Mouse (Mus musculus) bone marrow, adult 2 months (tissue): ENCODE results near the gene Smyd2. TPM values are rescaled to one million over a fixed set of nuclear protein-coding genes. Genes with fewer than 3 reads are reported as not detected.

ENCODE experiments used
- H3K27ac ChIP-seq: fragments of 200-500 bp; 2 replicates; pipeline ENCODE4 v1.5.1; 2012; ENCODE audit warnings: low read depth, mild to moderate bottlenecking, control low read depth, inconsistent platforms, low read length; ENCODE audit not compliant: control insufficient read depth, poor library complexity, insufficient read depth
- H3K4me1 ChIP-seq: fragments of 200-500 bp; 2 replicates; pipeline ENCODE4 v1.6.1; 2011; ENCODE audit warnings: low read length; ENCODE audit not compliant: control insufficient read depth, insufficient read depth
- H3K4me3 ChIP-seq: fragments of 200-500 bp; replicated peaks from 2 replicates; pipeline ENCODE3; 2011; ENCODE audit warnings: mild to moderate bottlenecking, low read depth, low read length, control low read depth; ENCODE audit not compliant: control insufficient read depth
- CTCF ChIP-seq: fragments of 200-500 bp; IDR thresholded peaks from 2 replicates; pipeline ENCODE4 v1.5.1; 2011; ENCODE audit warnings: low read length, control low read depth; ENCODE audit not compliant: control insufficient read depth, insufficient read depth
- POLR2A ChIP-seq: fragments of 200-500 bp; IDR thresholded peaks from 2 replicates; pipeline ENCODE4 v1.6.1; 2011; ENCODE audit warnings: low read depth, mild to moderate bottlenecking, control low read depth, low read length, borderline replicate concordance; ENCODE audit not compliant: control insufficient read depth
- WGBS: fragments of 180-500 bp; shearing (Covaris S2); methylation state at CpG from one replicate; pipeline ENCODE4 v1.1.7; 2018; 5-methylcytosine and 5-hydroxymethylcytosine counted together
- polyA plus RNA-seq: library from polyadenylated mRNA; stranded (reverse); fragments of >200 nt; gene quantifications from 2 replicates; pipeline ENCODE4 v1.2.4, GENCODE M21; 2011; ENCODE audit warnings: low replicate concordance; ENCODE audit not compliant: missing spikeins, insufficient read depth, insufficient read length

The Smyd2 gene
- polyA plus RNA-seq, 1 experiment = 30.0 TPM

DNA sequence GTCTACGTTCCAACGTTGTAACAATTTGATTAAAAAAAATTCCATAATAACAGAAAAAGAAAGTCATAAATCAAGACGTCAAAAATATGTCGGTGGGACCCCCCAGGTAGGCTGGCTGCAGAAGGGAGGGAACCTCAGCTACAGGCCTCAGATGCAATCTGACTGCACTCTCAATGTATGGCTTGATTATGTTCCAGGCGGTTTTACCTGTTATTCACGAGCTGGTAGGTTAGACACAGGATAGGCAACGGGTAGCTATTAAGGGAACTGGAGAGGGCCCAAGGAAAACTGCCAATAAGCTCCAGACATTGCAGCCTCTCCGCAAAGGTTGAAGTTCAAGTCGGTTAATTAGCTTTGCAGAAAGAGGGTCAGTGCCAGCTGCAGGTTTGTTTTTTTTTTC lies 558 bp upstream of the Smyd2 start:
- no peak overlapping the region for H3K4me3 ChIP-seq
- H3K4me1 ChIP-seq = no peaks in the 10 kb centered on the region
- TF ChIP-seq POLR2A (no peak), CTCF (no peak)
- no peak overlapping the region for H3K27ac ChIP-seq
- 31% methylated on average over 9 of the region's 9 CpGs for WGBS

GRCm38 (mm10) chr1:189921568-189921817 lies 670 bp downstream of the Smyd2 start:
- peak overlapping the region; percentile 67 for H3K4me3 ChIP-seq
- no peaks in the 10 kb centered on the region for H3K4me1 ChIP-seq
- no peak overlapping the region for H3K27ac ChIP-seq
- WGBS = 7% methylated on average over 4 of the region's 4 CpGs
- TF ChIP-seq POLR2A (no peak), CTCF (no peak)

GRCm38 (mm10) chr1:189920701-189921567 lies 1.2 kb downstream of the Smyd2 start:
- TF ChIP-seq POLR2A (no peak), CTCF (no peak)
- WGBS = 71% methylated on average over 28 of the region's 28 CpGs
- H3K4me3 ChIP-seq = no peak overlapping the region

DNA sequence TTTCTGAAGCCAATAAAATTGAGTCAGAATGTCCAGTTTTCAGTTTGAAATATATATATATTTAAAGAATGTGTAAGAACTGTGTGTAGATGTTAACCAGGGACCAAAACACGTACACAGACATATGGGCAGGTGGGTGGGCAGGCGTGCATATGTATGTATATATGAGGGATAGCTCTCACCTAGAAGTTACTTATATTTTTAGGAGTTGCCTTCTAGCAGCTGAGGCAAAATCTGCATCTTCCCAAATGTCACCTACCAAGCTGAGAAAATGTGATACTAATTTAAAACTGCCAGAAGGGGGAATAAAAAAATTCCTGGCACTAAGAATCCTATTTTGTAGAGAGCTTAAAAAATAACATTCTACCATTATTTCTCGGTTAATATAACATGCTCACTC lies 2.4 kb downstream of the Smyd2 start:
- H3K4me1 ChIP-seq = no peaks in the 10 kb centered on the region
- H3K4me3 ChIP-seq = no peak overlapping the region
- H3K27ac ChIP-seq = no peak overlapping the region
- WGBS = 74% methylated on average over 3 of the region's 3 CpGs
- TF ChIP-seq POLR2A (no peak), CTCF (no peak)

More at GRCm38 (mm10) chr1:189920701-189921567, 1.2 kb downstream of the Smyd2 start:
- Histone ChIP-seq H3K27ac (no peak overlapping the region), H3K4me1 (no peaks in the 10 kb centered on the region)

DNA sequence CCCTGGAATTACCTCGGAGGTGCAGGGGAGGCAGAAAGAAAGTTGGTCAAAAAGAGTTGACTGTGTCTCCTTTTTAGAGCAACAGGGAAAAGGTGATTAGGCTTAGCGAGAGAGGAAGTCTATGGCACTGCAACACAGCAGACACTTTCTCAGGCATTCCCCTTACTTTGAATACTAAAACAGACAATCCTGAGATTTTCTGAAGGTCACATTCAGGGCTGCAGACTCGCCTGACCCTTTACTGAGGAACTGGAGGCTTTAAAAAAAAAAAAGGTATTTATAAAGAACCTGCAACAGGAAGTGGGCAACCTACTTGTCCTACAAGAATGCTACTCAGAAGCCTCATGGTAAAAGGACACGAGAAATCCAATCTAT lies 5.0 kb downstream of the Smyd2 start:
- WGBS = 39% methylated on average over 4 of the region's 4 CpGs
- TF ChIP-seq POLR2A (no peak), CTCF (no peak)

GRCm38 (mm10) chr1:189916422-189917125 lies 5.6 kb downstream of the Smyd2 start:
- H3K27ac ChIP-seq = no peak overlapping the region
- H3K4me1 ChIP-seq = no peaks in the 10 kb centered on the region
- no peak for TF ChIP-seq CTCF
- no peak for TF ChIP-seq POLR2A
- no peak overlapping the region for H3K4me3 ChIP-seq
- WGBS = 83% methylated on average over 10 of the region's 10 CpGs

More for the DNA sequence above, 5.0 kb downstream of the Smyd2 start:
- H3K4me3 ChIP-seq = no peak overlapping the region
- H3K4me1 ChIP-seq = no peaks in the 10 kb centered on the region
- H3K27ac ChIP-seq = no peak overlapping the region

GRCm38 (mm10) chr1:189913093-189913760 lies 8.9 kb downstream of the Smyd2 start:
- no peak overlapping the region for H3K4me3 ChIP-seq
- no peak overlapping the region for H3K27ac ChIP-seq
- WGBS = 87% methylated on average over 21 of the region's 21 CpGs
- no peaks in the 10 kb centered on the region for H3K4me1 ChIP-seq
- no peak for TF ChIP-seq POLR2A
- no peak for TF ChIP-seq CTCF

GRCm38 (mm10) chr1:189910685-189911345 lies 11.3 kb downstream of the Smyd2 start:
- no peaks in the 10 kb centered on the region for H3K4me1 ChIP-seq
- H3K4me3 ChIP-seq = no peak overlapping the region
- no peak overlapping the region for H3K27ac ChIP-seq
- 87% methylated on average over 13 of the region's 13 CpGs for WGBS
- TF ChIP-seq POLR2A (no peak), CTCF (no peak)
